Mouse (Mus musculus) lung, postnatal 0 days (tissue): ENCODE measurements around the gene Gpr149.

Experiments used
- CTCF ChIP-seq: IDR thresholded peaks from 2 replicates; pipeline ENCODE4 v1.5.1; 2016; ENCODE audit warnings: antibody characterized with exemption, mild to moderate bottlenecking
- EP300 ChIP-seq: IDR thresholded peaks from 2 replicates; pipeline ENCODE4 v1.6.1; 2016; ENCODE audit warnings: antibody characterized with exemption, mild to moderate bottlenecking, control low read depth

GRCm38 (mm10) chr3:62594842-62595241 is 10.1 kb downstream of the Gpr149 start:
- TF ChIP-seq CTCF (no peak), EP300 (no peak)
